Mouse (Mus musculus) intestine, embryonic 15.5 days (tissue): Measurements from ENCODE around the gene Runx2. TPM values are rescaled to one million over a fixed set of nuclear protein-coding genes. Genes with fewer than 3 reads are reported as not detected.
A peak's percentile ranks its signal among the peaks of the same experiment; 100 is the strongest.

ENCODE experiments used
- ATAC-seq: fragments of 200-750 bp; cut with Nextera tagmentation; 2 replicates; pipeline ENCODE4 v1.8.0; 2017; ENCODE audit warnings: moderate TSS enrichment, moderate library complexity
- H3K27ac ChIP-seq: fragments of 300-500 bp; sonication (generic); 2 replicates; pipeline ENCODE4 v1.5.1; 2015; ENCODE audit warnings: mild to moderate bottlenecking, inconsistent platforms
- H3K27me3 ChIP-seq: fragments of 300-500 bp; sonication (generic); replicated peaks from 2 replicates; pipeline ENCODE4 v1.6.1; 2015; ENCODE audit warnings: inconsistent platforms
- H3K36me3 ChIP-seq: fragments of 300-500 bp; sonication (generic); 2 replicates; pipeline ENCODE4 v1.6.1; 2015; ENCODE audit warnings: inconsistent platforms
- H3K4me1 ChIP-seq: fragments of 300-500 bp; sonication (generic); replicated peaks from 2 replicates; pipeline ENCODE4 v1.6.1; 2015; ENCODE audit warnings: inconsistent platforms
- H3K4me2 ChIP-seq: fragments of 300-500 bp; sonication (generic); replicated peaks from 2 replicates; pipeline ENCODE4 v1.6.1; 2015; ENCODE audit warnings: mild to moderate bottlenecking, inconsistent platforms
- H3K4me3 ChIP-seq: fragments of 300-500 bp; sonication (generic); replicated peaks from 2 replicates; pipeline ENCODE4 v1.5.1; 2015; ENCODE audit warnings: inconsistent platforms
- H3K9ac ChIP-seq: fragments of 300-500 bp; sonication (generic); 2 replicates; pipeline ENCODE4 v1.6.1; 2015; ENCODE audit warnings: inconsistent platforms
- H3K9me3 ChIP-seq: fragments of 300-500 bp; sonication (generic); 2 replicates; pipeline ENCODE4 v1.6.1; 2016; ENCODE audit warnings: inconsistent platforms
- WGBS: fragments of 180-500 bp; shearing (Covaris S2); methylation state at CpG from one replicate; pipeline ENCODE4 v1.1.7; 2015; 5-methylcytosine and 5-hydroxymethylcytosine counted together
- polyA plus RNA-seq: library from polyadenylated mRNA; unstranded; fragments of >200 nt; fragmentation: Nextera tagmentation; extraction: Ambion mirVana; gene quantifications from 2 replicates; pipeline ENCODE4 v1.2.1, GENCODE M21; 2015

Gene Runx2
- polyA plus RNA-seq, 1 experiment from 2014 or later: 1.2 TPM

- H3K9me3 ChIP-seq: no peaks in the 10 kb centered on the region
- no peak overlapping the region for H3K27ac ChIP-seq
- ATAC-seq: no peak
- no peak overlapping the region for H3K9ac ChIP-seq
- H3K4me3 ChIP-seq: no peak overlapping the region
- H3K4me2 ChIP-seq: no peak overlapping the region
- WGBS: 88% methylated on average over 4 of the region's 4 CpGs
- no peaks in the 10 kb centered on the region; the same call in 1 of the 2 replicates for H3K27me3 ChIP-seq
- H3K36me3 ChIP-seq: no peaks in the 10 kb centered on the region
- H3K4me1 ChIP-seq: no peaks in the 10 kb centered on the region
Observed at GRCm38 (mm10) chr17:44554941-44555340, 259.7 kb downstream of the Runx2 start.

- H3K4me1 ChIP-seq: no peaks in the 10 kb centered on the region
- WGBS: 78% methylated on average over 2 of the region's 2 CpGs
- no peak overlapping the region for H3K27ac ChIP-seq
- ATAC-seq: no peak
- H3K36me3 ChIP-seq: no peaks in the 10 kb centered on the region
- peaks cover 5% of the 10 kb centered on the region; the same call in 1 of the 2 replicates for H3K27me3 ChIP-seq
- H3K9ac ChIP-seq: no peak overlapping the region
- H3K4me3 ChIP-seq: no peak overlapping the region
- no peaks in the 10 kb centered on the region for H3K9me3 ChIP-seq
- H3K4me2 ChIP-seq: no peak overlapping the region
Observed at GRCm38 (mm10) chr17:44549551-44549950, 265.0 kb downstream of the Runx2 start.

DNA sequence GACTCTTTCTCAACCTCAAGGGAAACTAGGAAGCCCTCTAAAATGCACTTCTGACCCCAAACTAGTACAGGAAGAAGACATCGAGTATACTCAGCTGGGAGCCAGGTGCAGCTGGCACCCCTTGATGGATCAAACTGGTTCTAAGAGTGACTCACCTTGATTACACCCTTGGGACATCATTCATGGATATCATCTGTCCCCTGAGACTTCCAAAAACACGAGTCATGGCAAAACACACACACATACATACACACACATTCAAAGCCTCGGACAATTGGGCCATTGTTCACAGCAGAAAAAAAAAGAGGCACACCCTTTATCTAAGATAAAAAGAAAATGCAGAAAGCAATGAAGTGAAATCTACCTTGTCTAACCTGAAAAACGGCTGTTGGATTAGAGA lies 266.7 kb downstream of the Runx2 start:
- Histone ChIP-seq H3K4me1 (no peaks in the 10 kb centered on the region), H3K9ac (no peak overlapping the region), H3K27me3 (peaks cover 5% of the 10 kb centered on the region; the same call in 1 of the 2 replicates), H3K27ac (no peak overlapping the region), H3K4me3 (no peak overlapping the region), H3K36me3 (no peaks in the 10 kb centered on the region), H3K4me2 (no peak overlapping the region), H3K9me3 (no peaks in the 10 kb centered on the region)
- 53% methylated on average over 4 of the region's 4 CpGs for WGBS
- ATAC-seq: no peak

DNA sequence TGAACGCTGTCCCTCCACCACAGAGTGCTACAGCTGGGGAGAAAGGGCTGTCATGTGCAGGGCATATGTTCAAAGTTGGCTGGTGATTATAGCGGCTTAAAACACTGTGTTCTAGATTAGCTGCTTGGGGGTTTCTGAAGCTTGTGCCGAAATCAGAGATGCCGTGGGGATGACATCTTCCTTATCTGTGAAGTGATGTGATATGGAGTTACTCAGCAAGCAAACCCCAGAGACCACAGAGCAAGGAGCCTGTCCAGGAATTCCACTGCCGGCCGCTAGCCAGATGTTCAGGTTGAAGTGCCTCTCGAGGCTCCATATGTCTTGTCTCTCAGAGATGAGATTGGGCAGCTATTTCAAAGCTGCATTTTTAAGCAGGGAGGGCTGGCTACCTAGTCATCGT lies 267.8 kb downstream of the Runx2 start:
- H3K9ac ChIP-seq: no peak overlapping the region
- WGBS: 37% methylated on average over 8 of the region's 8 CpGs
- no peak overlapping the region for H3K27ac ChIP-seq
- H3K4me2 ChIP-seq: no peak overlapping the region
- no peaks in the 10 kb centered on the region for H3K4me1 ChIP-seq
- peaks cover 5% of the 10 kb centered on the region; the same call in 1 of the 2 replicates for H3K27me3 ChIP-seq
- H3K36me3 ChIP-seq: no peaks in the 10 kb centered on the region
- ATAC-seq: no peak
- H3K4me3 ChIP-seq: no peak overlapping the region
- no peaks in the 10 kb centered on the region for H3K9me3 ChIP-seq

- 52% methylated on average over 14 of the region's 14 CpGs for WGBS
- Histone ChIP-seq H3K27ac (no peak overlapping the region), H3K36me3 (no peaks in the 10 kb centered on the region), H3K9ac (no peak overlapping the region), H3K9me3 (no peaks in the 10 kb centered on the region), H3K27me3 (peaks cover 13% of the 10 kb centered on the region), H3K4me3 (no peak overlapping the region), H3K4me1 (no peaks in the 10 kb centered on the region), H3K4me2 (no peak overlapping the region)
- no peak for ATAC-seq
Observed at GRCm38 (mm10) chr17:44545141-44545813, 269.3 kb downstream of the Runx2 start.

DNA sequence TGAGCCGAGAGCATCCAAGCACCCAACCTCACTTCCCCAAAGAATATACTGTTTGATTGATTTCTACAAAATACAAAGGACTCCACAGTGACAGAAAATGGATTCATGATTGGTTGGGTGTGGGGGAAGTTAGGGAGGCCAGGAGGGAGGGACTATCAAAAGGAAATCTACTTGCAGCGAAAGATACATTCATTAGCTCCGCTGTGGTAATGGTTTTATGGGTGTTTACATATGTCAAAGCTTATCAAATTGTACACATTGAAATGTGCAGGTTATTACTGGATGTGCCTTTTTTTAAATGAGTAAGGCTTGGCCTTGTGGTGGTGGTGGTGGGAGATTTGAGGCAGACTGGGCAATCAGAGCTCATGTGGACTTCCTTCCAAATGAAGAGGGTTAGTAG lies 271.9 kb downstream of the Runx2 start:
- Histone ChIP-seq H3K27me3 (peaks cover 27% of the 10 kb centered on the region), H3K4me1 (no peaks in the 10 kb centered on the region), H3K9me3 (no peaks in the 10 kb centered on the region), H3K9ac (no peak overlapping the region), H3K4me2 (no peak overlapping the region), H3K27ac (no peak overlapping the region), H3K36me3 (no peaks in the 10 kb centered on the region), H3K4me3 (no peak overlapping the region)
- 65% methylated on average over 3 of the region's 3 CpGs for WGBS
- ATAC-seq: peak; percentile 41

DNA sequence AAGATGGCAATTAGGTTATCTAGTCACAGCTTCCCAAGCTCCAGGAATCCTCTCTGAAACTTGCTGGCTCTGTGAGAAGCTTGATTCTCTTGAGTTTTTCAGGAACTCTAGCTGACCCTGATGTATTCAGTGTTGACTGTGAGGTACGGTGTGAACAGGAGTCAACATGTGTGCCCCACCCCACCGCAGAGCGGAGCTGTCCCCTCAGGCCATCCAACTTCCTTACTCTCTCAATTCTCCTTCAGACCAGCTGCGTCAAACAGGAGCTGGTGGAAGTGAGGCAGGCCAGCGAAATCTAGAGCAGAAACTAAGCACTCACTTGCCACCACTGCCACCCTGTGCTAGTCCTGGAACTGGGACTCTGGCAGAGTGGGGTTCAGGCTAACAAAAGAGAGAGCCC lies 273.9 kb downstream of the Runx2 start:
- no peaks in the 10 kb centered on the region for H3K9me3 ChIP-seq
- H3K27me3 ChIP-seq: peaks cover 21% of the 10 kb centered on the region
- H3K36me3 ChIP-seq: no peaks in the 10 kb centered on the region
- no peak overlapping the region for H3K27ac ChIP-seq
- H3K4me1 ChIP-seq: no peaks in the 10 kb centered on the region
- no peak overlapping the region for H3K4me3 ChIP-seq
- 37% methylated on average over 5 of the region's 5 CpGs for WGBS
- no peak for ATAC-seq
- H3K9ac ChIP-seq: no peak overlapping the region
- no peak overlapping the region for H3K4me2 ChIP-seq

- Histone ChIP-seq H3K9ac (no peak overlapping the region), H3K4me1 (no peaks in the 10 kb centered on the region), H3K9me3 (no peaks in the 10 kb centered on the region), H3K4me3 (no peak overlapping the region), H3K36me3 (no peaks in the 10 kb centered on the region), H3K4me2 (no peak overlapping the region), H3K27me3 (peaks cover 21% of the 10 kb centered on the region), H3K27ac (no peak overlapping the region)
- ATAC-seq: no peak
- 69% methylated on average over 11 of the region's 11 CpGs for WGBS
Observed at GRCm38 (mm10) chr17:44538921-44539320, 275.7 kb downstream of the Runx2 start.

DNA sequence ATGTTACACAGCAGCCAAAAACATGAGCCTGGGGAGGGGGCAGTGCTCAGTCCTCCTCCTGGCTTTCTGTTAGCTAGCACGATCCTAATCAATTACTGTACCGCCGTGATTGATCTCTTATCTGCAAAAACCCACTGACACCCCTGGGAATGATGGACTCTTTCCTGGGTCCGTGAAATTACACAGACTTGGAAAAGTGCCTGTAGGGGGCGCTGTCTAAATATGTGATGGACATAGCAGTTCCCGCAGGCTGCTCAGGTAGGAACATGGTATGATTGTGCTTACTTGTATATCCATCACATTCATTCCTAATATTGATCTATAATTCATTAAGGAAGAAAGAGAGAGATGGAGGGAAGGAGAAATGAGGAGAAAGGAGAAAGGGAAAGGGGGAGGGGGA lies 284.6 kb downstream of the Runx2 start:
- H3K4me3 ChIP-seq: no peak overlapping the region
- 76% methylated on average over 6 of the region's 6 CpGs for WGBS
- no peak overlapping the region for H3K27ac ChIP-seq
- H3K4me2 ChIP-seq: no peak overlapping the region
- H3K36me3 ChIP-seq: no peaks in the 10 kb centered on the region
- H3K9ac ChIP-seq: no peak overlapping the region
- no peaks in the 10 kb centered on the region for H3K27me3 ChIP-seq
- no peaks in the 10 kb centered on the region for H3K4me1 ChIP-seq
- no peaks in the 10 kb centered on the region for H3K9me3 ChIP-seq
- no peak for ATAC-seq

DNA sequence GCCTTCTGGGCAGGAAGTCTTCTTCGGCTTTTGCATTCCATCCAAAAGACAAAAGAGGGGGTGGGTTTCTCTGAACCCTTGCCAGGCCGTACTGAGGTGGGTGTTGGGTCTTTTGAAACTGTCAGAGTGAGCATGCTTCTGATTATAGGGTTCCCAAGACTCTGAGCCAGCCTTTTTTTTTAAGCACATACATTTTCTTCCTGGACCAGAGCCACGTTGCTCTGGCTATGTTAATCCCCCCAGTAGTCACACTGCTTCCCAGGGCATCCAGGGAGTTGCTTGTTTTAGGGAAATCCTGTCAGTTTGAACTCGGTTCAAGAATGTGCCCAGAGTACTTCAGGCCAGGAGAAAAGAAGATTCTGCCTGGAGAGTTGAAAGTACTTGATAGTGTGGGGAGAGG lies 286.0 kb downstream of the Runx2 start:
- no peak overlapping the region for H3K4me2 ChIP-seq
- H3K9me3 ChIP-seq: no peaks in the 10 kb centered on the region
- no peaks in the 10 kb centered on the region for H3K27me3 ChIP-seq
- H3K4me3 ChIP-seq: no peak overlapping the region
- no peak overlapping the region for H3K27ac ChIP-seq
- no peaks in the 10 kb centered on the region for H3K4me1 ChIP-seq
- no peaks in the 10 kb centered on the region for H3K36me3 ChIP-seq
- H3K9ac ChIP-seq: no peak overlapping the region
- ATAC-seq: no peak
- 51% methylated on average over 4 of the region's 4 CpGs for WGBS

- no peak overlapping the region for H3K27ac ChIP-seq
- H3K36me3 ChIP-seq: no peaks in the 10 kb centered on the region
- H3K4me3 ChIP-seq: no peak overlapping the region
- H3K9ac ChIP-seq: no peak overlapping the region
- 67% methylated on average over 1 of the region's 1 CpGs for WGBS
- no peak overlapping the region for H3K4me2 ChIP-seq
- H3K27me3 ChIP-seq: no peaks in the 10 kb centered on the region
- no peaks in the 10 kb centered on the region for H3K4me1 ChIP-seq
- no peaks in the 10 kb centered on the region for H3K9me3 ChIP-seq
- no peak for ATAC-seq
Observed at GRCm38 (mm10) chr17:44524146-44524545, 290.5 kb downstream of the Runx2 start.

GRCm38 (mm10) chr17:44522906-44523305 lies 291.7 kb downstream of the Runx2 start:
- H3K27me3 ChIP-seq: no peaks in the 10 kb centered on the region
- H3K36me3 ChIP-seq: no peaks in the 10 kb centered on the region
- no peak overlapping the region for H3K27ac ChIP-seq
- no peaks in the 10 kb centered on the region for H3K4me1 ChIP-seq
- 54% methylated on average over 5 of the region's 5 CpGs for WGBS
- no peak overlapping the region for H3K4me2 ChIP-seq
- no peaks in the 10 kb centered on the region for H3K9me3 ChIP-seq
- no peak for ATAC-seq
- H3K4me3 ChIP-seq: no peak overlapping the region
- no peak overlapping the region for H3K9ac ChIP-seq
